Mouse (Mus musculus) embryonic facial prominence, embryonic 14.5 days (tissue): Measurements from ENCODE around the gene Prpf3. TPM values are rescaled to one million over a fixed set of nuclear protein-coding genes. Genes with fewer than 3 reads are reported as not detected.
"Not testable (repeated sequence)": the region's sequence is repeated elsewhere in the genome, so short reads cannot be mapped to it uniquely, and the experiment has no call there.

Experiments
- ATAC-seq: fragments of 200-750 bp; cut with Nextera tagmentation; 2 replicates; pipeline ENCODE4 v1.8.0; 2017; ENCODE audit warnings: low read depth, moderate number of reproducible peaks, moderate TSS enrichment
- DNase-seq: peaks from one replicate; pipeline ENCODE4 v3.0.0-alpha.2; 2015; ENCODE audit warnings: low spot score
- H3K27ac ChIP-seq: fragments of 300-500 bp; sonication (generic); replicated peaks from 2 replicates; pipeline ENCODE4 v1.5.1; 2014; ENCODE audit warnings: low read depth, mild to moderate bottlenecking, low read length, moderate library complexity
- H3K27me3 ChIP-seq: fragments of 300-500 bp; sonication (generic); replicated peaks from 2 replicates; pipeline ENCODE4 v1.6.1; 2014; ENCODE audit warnings: low read length; ENCODE audit not compliant: control insufficient read depth, insufficient read depth
- H3K36me3 ChIP-seq: fragments of 300-500 bp; sonication (generic); 2 replicates; pipeline ENCODE4 v1.6.1; 2014; ENCODE audit warnings: low read length, mixed read lengths; ENCODE audit not compliant: control insufficient read depth, insufficient read depth
- H3K4me1 ChIP-seq: fragments of 300-500 bp; sonication (generic); 2 replicates; pipeline ENCODE4 v1.6.1; 2014; ENCODE audit warnings: antibody characterized with exemption, low read length; ENCODE audit not compliant: control insufficient read depth, insufficient read depth
- H3K4me2 ChIP-seq: fragments of 300-500 bp; sonication (generic); 2 replicates; pipeline ENCODE4 v1.6.1; 2014; ENCODE audit warnings: low read depth, mild to moderate bottlenecking, low read length, moderate library complexity, mixed read lengths
- H3K4me3 ChIP-seq: fragments of 300-500 bp; sonication (generic); 2 replicates; pipeline ENCODE4 v1.5.1; 2014; ENCODE audit warnings: low read depth, mild to moderate bottlenecking, low read length
- H3K9ac ChIP-seq: fragments of 300-500 bp; sonication (generic); 2 replicates; pipeline ENCODE4 v1.6.1; 2014; ENCODE audit warnings: low read depth, mild to moderate bottlenecking, low read length, moderate library complexity, mixed read lengths
- H3K9me3 ChIP-seq: fragments of 300-500 bp; sonication (generic); 2 replicates; pipeline ENCODE4 v1.6.1; 2016; ENCODE audit warnings: low read length; ENCODE audit not compliant: control insufficient read depth
- WGBS: fragments of 180-500 bp; shearing (Covaris S2); extraction: QIAGEN DNeasy Blood & Tissue Kit; methylation state at CpG from one replicate; pipeline ENCODE4 v1.1.7; 2014; 5-methylcytosine and 5-hydroxymethylcytosine counted together
- polyA plus RNA-seq: library from polyadenylated mRNA; unstranded; fragments of >200 nt; fragmentation: Nextera tagmentation; extraction: Ambion mirVana; gene quantifications from 2 replicates; pipeline ENCODE4 v1.2.1, GENCODE M21; 2014

Gene Prpf3
- polyA plus RNA-seq, 1 experiment from 2014 or later: 41.9 TPM

DNA sequence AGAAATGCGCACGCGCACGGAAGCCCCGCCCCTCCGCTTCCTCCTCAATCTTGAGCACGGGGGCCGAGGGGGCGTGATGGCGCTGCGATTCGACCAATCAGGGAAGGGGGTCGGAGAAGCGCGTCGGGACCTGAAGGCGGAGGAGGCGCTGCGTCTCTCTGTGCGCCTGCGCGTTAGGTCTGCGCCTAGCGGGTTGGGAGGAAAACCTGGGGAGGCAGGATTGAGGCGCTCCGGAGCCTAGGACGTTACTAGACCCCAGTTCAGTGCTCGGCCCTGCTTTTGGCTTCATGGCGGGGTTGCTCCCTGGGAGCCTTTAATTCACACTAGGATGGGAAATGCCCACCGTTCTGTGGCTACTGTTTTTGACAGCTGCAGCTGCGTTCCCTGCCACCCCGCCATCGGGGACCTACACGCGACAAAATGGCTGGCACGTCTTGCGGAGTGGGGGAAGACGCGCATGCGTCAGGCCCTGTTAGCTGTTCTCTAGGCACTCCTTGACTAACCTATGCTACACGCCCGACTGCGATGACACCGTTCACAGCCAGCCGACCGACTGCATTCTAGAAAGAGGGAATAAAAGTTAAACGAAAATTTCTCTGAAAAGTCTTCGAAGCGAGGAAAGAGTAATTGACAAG, 36.2 kb downstream of the Prpf3 start:
- under 1% methylated on average over 44 of the region's 49 CpGs for WGBS
- Histone ChIP-seq H3K9me3 (no peaks in the 10 kb centered on the region), H3K4me3 (peak overlapping the region; percentile 84), H3K27ac (peak overlapping the region; percentile 100), H3K4me1 (peaks cover 13% of the 10 kb centered on the region), H3K4me2 (peak overlapping the region; percentile 62), H3K27me3 (no peaks in the 10 kb centered on the region), H3K9ac (peak overlapping the region; percentile 99), H3K36me3 (no peaks in the 10 kb centered on the region)
- ATAC-seq: peak; percentile 96
- DNase-seq: peak; percentile 100

DNA sequence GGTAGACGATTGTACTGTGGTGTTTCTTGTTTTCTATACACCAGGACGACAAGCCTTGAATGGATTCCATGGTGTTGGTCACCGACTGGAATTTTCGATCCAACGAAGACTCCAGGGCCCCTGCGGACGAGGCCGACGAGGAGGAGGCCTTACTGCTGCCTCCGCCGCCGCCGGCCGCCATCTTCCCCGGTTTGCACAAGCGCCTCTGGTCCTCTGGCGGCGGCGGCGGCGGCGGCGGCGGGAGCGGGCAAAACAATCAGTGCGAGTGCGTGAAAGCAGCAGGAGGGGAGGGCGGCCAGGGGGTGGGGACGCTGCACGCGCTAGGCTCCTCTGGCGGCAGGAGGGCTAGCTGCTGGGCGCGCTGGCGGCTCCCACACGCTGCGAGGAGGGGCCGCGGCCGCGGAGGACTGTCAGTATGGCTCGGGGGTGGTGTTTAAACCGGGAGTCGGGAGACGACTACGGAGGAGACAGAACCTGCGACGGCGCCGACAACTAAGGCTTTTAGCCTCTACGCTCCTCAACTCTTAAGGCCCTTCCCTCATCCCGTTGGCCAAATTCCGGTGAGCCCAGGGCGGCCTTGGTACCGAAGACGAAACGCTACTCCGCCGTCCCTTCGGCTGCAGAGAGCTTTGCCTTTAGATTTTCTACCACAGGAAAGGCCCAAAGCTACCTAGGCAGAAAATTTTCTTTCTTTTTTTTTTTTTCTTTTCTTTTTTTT, 37.0 kb downstream of the Prpf3 start, which contains the start of gene Rprd2:
Gene Rprd2 (minus strand): TSS at position 293 of the 718 bp plus-strand sequence.
- Histone ChIP-seq H3K36me3 (no peaks in the 10 kb centered on the region), H3K4me2 (peak within 1 kb of the TSS; percentile 62), H3K9ac (peak within 1 kb of the TSS; percentile 99), H3K9me3 (no peaks in the 10 kb centered on the region), H3K27me3 (no peaks in the 10 kb centered on the region), H3K4me3 (peak within 1 kb of the TSS; percentile 84), H3K4me1 (peaks cover 13% of the 10 kb centered on the region), H3K27ac (peak within 1 kb of the TSS; percentile 100)
- ATAC-seq (peak; percentile 39), DNase-seq (peak; percentile 85)
- WGBS: under 1% methylated on average over 41 of the region's 60 CpGs

DNA sequence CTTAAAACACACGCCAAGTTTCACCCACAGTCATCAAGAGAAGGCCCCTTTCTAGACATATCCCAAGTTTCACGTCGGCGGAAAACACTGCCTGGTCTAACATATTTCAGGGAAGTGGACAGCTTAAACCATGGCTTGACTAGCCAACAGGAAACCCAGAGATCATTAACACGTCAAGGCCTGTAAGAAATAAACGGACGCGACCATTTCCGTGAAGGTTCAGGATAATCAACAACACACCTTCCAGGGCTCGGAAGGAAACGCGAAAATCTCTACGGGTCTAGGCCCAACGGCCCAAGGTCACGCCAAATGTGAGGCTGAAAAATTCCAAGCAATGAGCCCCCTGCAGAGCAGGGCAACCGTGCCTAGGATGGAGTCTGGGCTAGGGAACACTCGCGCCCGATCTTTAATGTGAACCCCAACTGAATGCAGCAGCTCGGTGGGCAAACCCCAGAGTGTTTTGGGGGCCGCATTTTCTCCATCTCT, 37.6 kb downstream of the Prpf3 start:
- H3K4me1 ChIP-seq: peaks cover 13% of the 10 kb centered on the region
- peak overlapping the region; percentile 100 for H3K27ac ChIP-seq
- no peaks in the 10 kb centered on the region for H3K9me3 ChIP-seq
- 0% methylated on average over 21 of the region's 21 CpGs for WGBS
- DNase-seq (peak; percentile 54), ATAC-seq (no peak)
- peak overlapping the region; percentile 84 for H3K4me3 ChIP-seq
- peak overlapping the region; percentile 99 for H3K9ac ChIP-seq
- H3K27me3 ChIP-seq: no peaks in the 10 kb centered on the region
- peak overlapping the region; percentile 55 for H3K4me2 ChIP-seq
- no peaks in the 10 kb centered on the region for H3K36me3 ChIP-seq

DNA sequence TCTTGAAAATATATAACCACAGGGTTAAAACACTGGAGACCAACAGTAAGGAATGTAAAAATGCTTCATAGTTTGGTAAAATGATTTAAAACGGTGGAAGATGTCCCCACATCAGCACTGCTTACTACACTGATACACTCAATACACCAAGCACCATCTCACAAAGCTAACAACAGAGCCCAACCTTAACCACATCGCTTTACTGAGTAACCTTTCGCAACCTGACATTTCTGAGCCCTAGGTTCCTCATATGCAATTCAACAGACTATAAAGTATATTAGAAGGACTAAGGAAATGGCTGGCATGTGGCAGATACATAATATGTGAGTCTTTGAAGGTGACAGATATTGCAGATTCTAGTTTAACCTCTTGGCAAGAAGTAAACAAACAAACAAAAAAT, 39.0 kb downstream of the Prpf3 start:
- Histone ChIP-seq H3K9ac (no peak overlapping the region), H3K27ac (no peak overlapping the region), H3K4me2 (peak overlapping the region; percentile 55), H3K4me3 (no peak overlapping the region), H3K4me1 (peaks cover 13% of the 10 kb centered on the region), H3K27me3 (no peaks in the 10 kb centered on the region), H3K9me3 (no peaks in the 10 kb centered on the region), H3K36me3 (peaks cover 5% of the 10 kb centered on the region; the same call in 1 of the 2 replicates)
- WGBS: 87% methylated on average over 3 of the region's 3 CpGs
- no peak for DNase-seq
- ATAC-seq: no peak

DNA sequence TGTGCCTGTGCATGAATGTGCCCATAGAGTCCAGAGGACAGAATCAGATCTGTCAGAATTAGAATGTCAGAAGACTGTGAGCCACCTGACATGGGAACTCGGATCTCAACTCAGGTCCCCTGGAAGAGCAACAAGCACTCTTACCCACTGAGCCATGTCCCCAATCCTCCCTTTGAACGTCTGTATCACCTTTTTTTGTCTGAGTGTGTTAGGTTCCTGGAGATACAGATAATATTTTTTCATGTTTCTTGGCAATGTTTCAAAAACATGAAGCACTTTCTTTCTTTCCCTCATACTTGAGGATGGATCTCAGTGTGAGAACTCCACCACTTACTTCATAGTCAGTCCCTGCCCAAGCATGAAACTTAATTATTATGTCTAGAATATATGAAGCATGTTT, 47.3 kb downstream of the Prpf3 start:
- 56% methylated on average over 2 of the region's 2 CpGs for WGBS
- no peak for ATAC-seq
- Histone ChIP-seq H3K36me3 (peaks cover 23% of the 10 kb centered on the region), H3K9me3 (no peaks in the 10 kb centered on the region), H3K4me3 (no peak overlapping the region), H3K27me3 (no peaks in the 10 kb centered on the region), H3K27ac (no peak overlapping the region), H3K9ac (no peak overlapping the region), H3K4me2 (no peak overlapping the region), H3K4me1 (no peaks in the 10 kb centered on the region)
- DNase-seq: no peak

DNA sequence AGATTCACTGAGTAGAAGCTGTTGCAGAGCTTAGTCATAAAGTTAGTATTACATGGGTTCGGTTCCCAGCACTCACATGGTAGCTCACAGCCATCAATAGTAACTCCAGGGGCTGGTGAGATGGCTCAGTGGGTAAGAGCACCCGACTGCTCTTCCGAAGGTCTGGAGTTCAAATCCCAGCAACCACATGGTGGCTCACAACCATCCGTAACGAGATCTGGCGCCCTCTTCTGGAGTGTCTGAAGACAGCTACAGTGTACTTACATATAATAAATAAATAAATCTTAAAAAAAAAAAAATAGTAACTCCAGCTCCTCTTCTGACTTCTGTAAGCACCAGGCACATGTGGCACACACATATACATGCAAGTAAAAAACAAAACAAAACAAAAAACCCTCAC, 48.1 kb downstream of the Prpf3 start:
- H3K27ac ChIP-seq, H3K27me3 ChIP-seq: not testable (repeated sequence)

DNA sequence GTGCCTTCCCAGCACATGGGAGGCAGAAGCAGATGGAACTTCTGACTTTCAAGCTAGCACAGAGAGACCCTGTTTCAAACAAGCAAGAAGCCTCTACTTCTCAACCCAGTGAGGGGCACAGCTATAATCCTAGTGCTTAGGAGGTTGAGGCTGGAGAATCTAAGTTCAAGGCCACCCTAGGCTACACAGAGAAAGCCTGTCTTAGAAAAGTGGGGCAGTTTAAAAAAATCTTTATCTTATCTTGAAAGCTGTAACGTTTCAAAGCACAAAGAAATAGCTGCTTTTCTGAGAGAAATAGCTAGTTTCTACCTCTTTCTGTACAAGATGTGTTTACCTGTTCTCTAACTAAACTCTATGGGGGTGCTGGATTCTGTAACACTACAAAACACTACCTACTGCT, 49.0 kb downstream of the Prpf3 start:
- peaks cover 17% of the 10 kb centered on the region for H3K36me3 ChIP-seq
- H3K4me1 ChIP-seq: no peaks in the 10 kb centered on the region
- no peak overlapping the region for H3K4me2 ChIP-seq
- H3K9me3 ChIP-seq: no peaks in the 10 kb centered on the region
- no peak overlapping the region for H3K4me3 ChIP-seq
- whole genome bisulfite sequencing: 90% methylated on average over 1 of the region's 1 CpGs
- DNase-seq (no peak), ATAC-seq (no peak)
- no peak overlapping the region for H3K9ac ChIP-seq
- H3K27ac ChIP-seq: no peak overlapping the region
- no peaks in the 10 kb centered on the region for H3K27me3 ChIP-seq

More for the DNA sequence above, 48.1 kb downstream of the Prpf3 start:
- DNase-seq, H3K4me2 ChIP-seq, ATAC-seq, H3K9ac ChIP-seq, H3K4me3 ChIP-seq, H3K4me1 ChIP-seq, H3K9me3 ChIP-seq: not testable (repeated sequence)
- peaks cover 23% of the 10 kb centered on the region for H3K36me3 ChIP-seq
- 97% methylated on average over 3 of the region's 6 CpGs for WGBS

DNA sequence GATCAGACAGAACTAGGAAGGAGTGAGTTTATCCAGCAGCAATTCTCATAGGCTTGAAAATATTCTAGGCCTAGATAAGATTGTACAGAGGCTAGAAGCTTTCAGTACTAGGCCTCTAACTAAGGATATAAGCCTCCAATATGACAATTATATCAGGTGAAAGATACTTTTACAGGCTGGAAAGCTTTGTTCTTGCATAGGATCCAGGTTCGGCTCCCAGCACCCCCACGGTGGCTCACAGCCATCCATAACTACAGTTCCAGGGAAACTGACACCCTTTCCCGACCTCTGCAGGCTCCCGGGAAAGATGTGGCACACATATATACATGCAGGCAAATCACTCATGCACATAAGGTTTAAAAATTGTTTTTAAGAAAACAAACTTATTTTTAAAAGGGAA, 51.8 kb downstream of the Prpf3 start:
- Histone ChIP-seq H3K4me1 (no peaks in the 10 kb centered on the region), H3K4me3 (no peak overlapping the region), H3K36me3 (peaks cover 17% of the 10 kb centered on the region), H3K27me3 (no peaks in the 10 kb centered on the region), H3K4me2 (no peak overlapping the region), H3K27ac (no peak overlapping the region), H3K9me3 (no peaks in the 10 kb centered on the region), H3K9ac (no peak overlapping the region)
- DNase-seq: no peak
- 96% methylated on average over 4 of the region's 4 CpGs for WGBS
- no peak for ATAC-seq
